Mouse (Mus musculus): ENCODE results near the gene Fbrs. TPM values are rescaled to one million over a fixed set of nuclear protein-coding genes. Genes with fewer than 3 reads are reported as not detected.
A peak's percentile ranks its signal among the peaks of the same experiment; 100 is the strongest.

The Fbrs gene
- polyA plus RNA-seq, 1 experiment from 2014 or later: 9.1 TPM

DNA sequence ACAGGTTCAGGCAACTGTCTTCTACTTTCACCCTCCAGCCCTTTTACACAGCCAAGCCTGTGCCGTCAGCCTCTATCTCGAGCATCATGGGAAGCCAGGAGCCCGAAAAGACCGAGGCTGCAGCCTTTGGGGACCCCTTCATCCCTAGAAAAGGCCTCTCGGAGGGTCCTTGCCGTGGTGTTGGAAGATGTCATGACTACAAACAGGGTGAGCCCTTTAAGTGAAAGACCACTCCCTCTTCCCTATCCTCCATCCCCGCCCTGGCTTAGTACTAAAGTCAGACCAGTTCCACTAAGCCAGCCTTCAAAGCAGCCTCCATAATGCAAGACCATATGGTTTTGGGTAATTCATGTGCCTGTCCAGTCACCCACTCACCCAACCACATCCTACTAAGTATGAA is 6.9 kb upstream of the Fbrs start:
- H3K27ac ChIP-seq (ENCODE audit: low read length): peak overlapping the region; percentile 97
- peaks cover 21% of the 10 kb centered on the region for H3K36me3 ChIP-seq (ENCODE audit: control insufficient read depth, insufficient read depth, low read length)
- no peaks in the 10 kb centered on the region for H3K9me3 ChIP-seq (replicated peaks; ENCODE audit: control insufficient read depth, low read length, poor library complexity, severe bottlenecking)
- peak overlapping the region; percentile 94 for H3K4me2 ChIP-seq (ENCODE audit: low read length)
- ATAC-seq: no peak
- H3K27me3 ChIP-seq (ENCODE audit: control insufficient read depth, insufficient read depth, low read depth, low read length): no peaks in the 10 kb centered on the region
- H3K4me3 ChIP-seq (ENCODE audit: low read depth, low read length): peak overlapping the region; percentile 72
- peaks cover 23% of the 10 kb centered on the region for H3K4me1 ChIP-seq (ENCODE audit: control insufficient read depth, insufficient read depth, low read length)
- H3K9ac ChIP-seq (ENCODE audit: low read depth, low read length): peak overlapping the region; percentile 90
- 3% methylated on average over 7 of the region's 7 CpGs for WGBS

DNA sequence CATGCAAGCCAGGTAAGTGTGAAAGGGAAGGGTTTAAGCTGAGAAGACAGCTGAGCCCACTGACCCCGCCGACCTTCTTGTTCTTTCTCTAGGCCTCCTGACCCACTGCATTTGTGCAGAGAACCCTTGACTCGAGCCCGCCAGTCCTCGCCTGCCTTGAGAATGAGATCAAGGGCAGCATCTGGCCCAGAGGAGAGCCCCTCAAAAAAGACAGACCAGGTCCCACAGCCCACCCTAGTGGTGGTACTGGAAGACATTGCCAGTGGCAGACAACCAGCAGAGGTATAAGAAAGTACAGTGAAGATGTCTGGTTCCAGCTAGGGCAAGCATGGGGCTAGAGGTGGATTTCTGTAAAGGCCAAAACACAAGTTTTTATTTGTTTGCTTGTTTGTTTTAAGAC is 5.3 kb upstream of the Fbrs start:
- no peak overlapping the region for H3K4me3 ChIP-seq (ENCODE audit: low read depth, low read length)
- WGBS: 75% methylated on average over 5 of the region's 5 CpGs
- H3K27ac ChIP-seq (ENCODE audit: low read length): no peak overlapping the region
- no peaks in the 10 kb centered on the region for H3K27me3 ChIP-seq (ENCODE audit: control insufficient read depth, insufficient read depth, low read depth, low read length)
- H3K36me3 ChIP-seq (ENCODE audit: control insufficient read depth, insufficient read depth, low read length): peaks cover 21% of the 10 kb centered on the region
- no peaks in the 10 kb centered on the region for H3K9me3 ChIP-seq (replicated peaks; ENCODE audit: control insufficient read depth, low read length, poor library complexity, severe bottlenecking)
- H3K9ac ChIP-seq (ENCODE audit: low read depth, low read length): no peak overlapping the region
- no peak for ATAC-seq
- H3K4me1 ChIP-seq (ENCODE audit: control insufficient read depth, insufficient read depth, low read length): peaks cover 27% of the 10 kb centered on the region
- no peak overlapping the region for H3K4me2 ChIP-seq (ENCODE audit: low read length)

DNA sequence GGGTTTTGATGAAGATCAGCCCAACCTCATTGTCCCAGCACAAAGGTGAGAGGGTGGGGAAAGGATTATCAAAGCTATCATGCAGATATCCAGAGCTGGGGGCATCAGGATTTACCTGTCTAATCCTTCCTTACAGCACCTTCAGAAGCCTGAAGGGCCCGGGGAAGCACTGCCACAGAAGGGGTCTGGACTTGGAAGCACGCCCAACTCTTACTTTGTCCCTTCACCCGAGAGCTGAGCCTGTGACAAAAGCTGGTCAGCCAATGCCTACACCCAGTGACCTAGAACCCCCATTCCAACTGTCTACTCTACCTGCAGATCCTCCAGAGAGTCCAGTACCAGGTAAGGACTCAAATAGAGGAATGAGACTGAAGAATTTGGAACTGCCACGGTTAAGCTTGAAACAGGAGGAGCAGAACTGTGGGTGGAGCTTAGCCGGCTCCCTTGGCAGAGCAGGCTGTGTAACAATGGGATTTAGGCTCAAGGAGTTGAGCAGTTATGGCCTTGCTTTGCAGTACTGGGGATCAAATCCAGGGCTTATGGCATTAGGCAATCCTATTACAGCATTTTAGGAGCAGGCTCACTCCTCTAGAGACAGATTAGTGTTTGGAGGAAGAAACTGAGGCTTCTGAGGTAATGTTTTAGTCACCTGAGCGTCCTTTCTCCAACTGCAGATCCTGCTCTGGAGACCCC is 4.5 kb upstream of the Fbrs start:
- Histone ChIP-seq H3K36me3 (ENCODE audit: control insufficient read depth, insufficient read depth, low read length) (peaks cover 21% of the 10 kb centered on the region), H3K4me3 (ENCODE audit: low read depth, low read length) (no peak overlapping the region), H3K4me1 (ENCODE audit: control insufficient read depth, insufficient read depth, low read length) (peaks cover 23% of the 10 kb centered on the region), H3K27ac (ENCODE audit: low read length) (no peak overlapping the region), H3K9me3 (replicated peaks; ENCODE audit: control insufficient read depth, low read length, poor library complexity, severe bottlenecking) (no peaks in the 10 kb centered on the region), H3K27me3 (ENCODE audit: control insufficient read depth, insufficient read depth, low read depth, low read length) (no peaks in the 10 kb centered on the region), H3K4me2 (ENCODE audit: low read length) (no peak overlapping the region), H3K9ac (ENCODE audit: low read depth, low read length) (no peak overlapping the region)
- no peak for ATAC-seq
- WGBS: 80% methylated on average over 6 of the region's 6 CpGs

DNA sequence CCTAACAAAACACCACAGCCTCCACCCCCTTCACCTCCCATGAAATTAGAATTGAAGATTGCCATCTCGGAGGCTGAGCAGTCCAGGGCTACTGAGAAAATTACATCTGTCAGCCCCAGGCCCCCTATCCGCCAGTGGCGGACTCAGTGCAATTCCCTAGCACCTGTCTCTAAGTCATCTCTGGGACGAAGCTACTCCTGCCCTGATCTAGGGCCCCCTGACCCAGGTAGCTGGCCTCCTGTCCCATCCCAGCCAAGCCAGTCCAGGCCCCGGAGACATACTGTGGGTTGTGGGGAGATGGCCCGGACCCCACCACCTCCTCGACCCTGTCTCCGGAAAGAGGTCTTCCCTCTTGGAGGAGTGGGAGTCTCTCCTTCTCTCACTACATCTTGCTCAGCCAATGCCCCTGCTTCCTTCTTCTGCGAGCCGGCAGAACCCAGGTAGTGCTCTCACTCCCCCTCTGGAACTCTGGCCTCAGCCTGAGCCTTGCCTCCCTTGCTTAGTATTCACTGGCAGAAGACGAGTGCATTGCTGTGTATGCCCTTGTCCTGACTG is 3.7 kb upstream of the Fbrs start:
- H3K4me2 ChIP-seq (ENCODE audit: low read length): no peak overlapping the region
- H3K4me3 ChIP-seq (ENCODE audit: low read depth, low read length): no peak overlapping the region
- no peaks in the 10 kb centered on the region for H3K9me3 ChIP-seq (replicated peaks; ENCODE audit: control insufficient read depth, low read length, poor library complexity, severe bottlenecking)
- 97% methylated on average over 11 of the region's 11 CpGs for WGBS
- H3K27ac ChIP-seq (ENCODE audit: low read length): no peak overlapping the region
- H3K4me1 ChIP-seq (ENCODE audit: control insufficient read depth, insufficient read depth, low read length): peaks cover 22% of the 10 kb centered on the region
- H3K27me3 ChIP-seq (ENCODE audit: control insufficient read depth, insufficient read depth, low read depth, low read length): no peaks in the 10 kb centered on the region
- peaks cover 21% of the 10 kb centered on the region for H3K36me3 ChIP-seq (ENCODE audit: control insufficient read depth, insufficient read depth, low read length)
- H3K9ac ChIP-seq (ENCODE audit: low read depth, low read length): no peak overlapping the region
- ATAC-seq: no peak

DNA sequence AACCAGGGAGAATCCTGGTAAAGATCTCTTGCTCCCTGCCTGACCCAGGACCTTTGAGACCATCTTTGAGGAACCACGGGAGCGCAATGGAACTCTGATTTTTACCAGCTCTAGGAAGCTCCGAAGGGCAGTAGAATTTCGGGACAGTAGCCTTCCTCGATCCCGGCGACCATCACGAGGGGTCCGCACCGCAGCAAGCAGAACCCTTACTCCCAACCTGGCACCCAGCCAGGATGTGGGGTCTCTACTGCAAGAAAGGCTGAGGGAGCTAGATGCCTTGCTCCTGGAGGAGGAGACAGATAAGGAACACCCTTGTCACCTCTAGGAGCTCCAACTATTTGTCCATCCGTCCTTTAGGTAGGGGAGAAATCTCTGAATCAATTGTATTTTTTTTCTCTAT is 2.7 kb upstream of the Fbrs start:
- Histone ChIP-seq H3K36me3 (ENCODE audit: control insufficient read depth, insufficient read depth, low read length) (peaks cover 21% of the 10 kb centered on the region), H3K27me3 (ENCODE audit: control insufficient read depth, insufficient read depth, low read depth, low read length) (no peaks in the 10 kb centered on the region), H3K9ac (ENCODE audit: low read depth, low read length) (no peak overlapping the region), H3K4me1 (ENCODE audit: control insufficient read depth, insufficient read depth, low read length) (peaks cover 33% of the 10 kb centered on the region), H3K9me3 (replicated peaks; ENCODE audit: control insufficient read depth, low read length, poor library complexity, severe bottlenecking) (no peaks in the 10 kb centered on the region), H3K27ac (ENCODE audit: low read length) (no peak overlapping the region), H3K4me2 (ENCODE audit: low read length) (no peak overlapping the region), H3K4me3 (ENCODE audit: low read depth, low read length) (no peak overlapping the region)
- ATAC-seq: no peak
- WGBS: 94% methylated on average over 11 of the region's 11 CpGs

DNA sequence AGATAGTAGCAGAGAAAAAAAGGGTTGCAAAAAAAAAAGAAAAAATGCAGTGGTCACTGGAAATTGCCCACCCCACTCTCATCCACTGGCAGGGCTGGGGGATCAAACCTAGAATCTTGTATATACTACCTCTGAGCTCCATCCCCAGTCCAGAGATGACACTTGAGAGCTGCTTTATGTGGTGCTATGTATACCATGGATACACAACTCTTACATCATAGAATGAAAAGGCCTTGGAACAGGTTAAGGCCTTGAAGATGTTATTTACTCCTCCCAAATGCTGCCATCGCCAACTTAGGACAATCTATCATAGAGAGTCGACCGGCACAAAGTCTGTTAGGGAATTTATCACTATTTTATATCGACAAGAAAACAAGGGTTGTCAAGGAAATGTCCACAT is 2.1 kb upstream of the Fbrs start:
- Histone ChIP-seq H3K4me3 (ENCODE audit: low read depth, low read length) (peak overlapping the region; percentile 76; the same call in 1 of the 2 replicates), H3K9me3 (replicated peaks; ENCODE audit: control insufficient read depth, low read length, poor library complexity, severe bottlenecking) (no peaks in the 10 kb centered on the region), H3K9ac (ENCODE audit: low read depth, low read length) (0 out of 2 replicates have a peak overlapping the region, but pooled peaks have one; percentile 36), H3K36me3 (ENCODE audit: control insufficient read depth, insufficient read depth, low read length) (peaks cover 21% of the 10 kb centered on the region), H3K4me2 (ENCODE audit: low read length) (peak overlapping the region; percentile 69), H3K4me1 (ENCODE audit: control insufficient read depth, insufficient read depth, low read length) (peaks cover 33% of the 10 kb centered on the region), H3K27me3 (ENCODE audit: control insufficient read depth, insufficient read depth, low read depth, low read length) (no peaks in the 10 kb centered on the region), H3K27ac (ENCODE audit: low read length) (peak overlapping the region; percentile 92)
- ATAC-seq: no peak
- WGBS: 89% methylated on average over 4 of the region's 4 CpGs

DNA sequence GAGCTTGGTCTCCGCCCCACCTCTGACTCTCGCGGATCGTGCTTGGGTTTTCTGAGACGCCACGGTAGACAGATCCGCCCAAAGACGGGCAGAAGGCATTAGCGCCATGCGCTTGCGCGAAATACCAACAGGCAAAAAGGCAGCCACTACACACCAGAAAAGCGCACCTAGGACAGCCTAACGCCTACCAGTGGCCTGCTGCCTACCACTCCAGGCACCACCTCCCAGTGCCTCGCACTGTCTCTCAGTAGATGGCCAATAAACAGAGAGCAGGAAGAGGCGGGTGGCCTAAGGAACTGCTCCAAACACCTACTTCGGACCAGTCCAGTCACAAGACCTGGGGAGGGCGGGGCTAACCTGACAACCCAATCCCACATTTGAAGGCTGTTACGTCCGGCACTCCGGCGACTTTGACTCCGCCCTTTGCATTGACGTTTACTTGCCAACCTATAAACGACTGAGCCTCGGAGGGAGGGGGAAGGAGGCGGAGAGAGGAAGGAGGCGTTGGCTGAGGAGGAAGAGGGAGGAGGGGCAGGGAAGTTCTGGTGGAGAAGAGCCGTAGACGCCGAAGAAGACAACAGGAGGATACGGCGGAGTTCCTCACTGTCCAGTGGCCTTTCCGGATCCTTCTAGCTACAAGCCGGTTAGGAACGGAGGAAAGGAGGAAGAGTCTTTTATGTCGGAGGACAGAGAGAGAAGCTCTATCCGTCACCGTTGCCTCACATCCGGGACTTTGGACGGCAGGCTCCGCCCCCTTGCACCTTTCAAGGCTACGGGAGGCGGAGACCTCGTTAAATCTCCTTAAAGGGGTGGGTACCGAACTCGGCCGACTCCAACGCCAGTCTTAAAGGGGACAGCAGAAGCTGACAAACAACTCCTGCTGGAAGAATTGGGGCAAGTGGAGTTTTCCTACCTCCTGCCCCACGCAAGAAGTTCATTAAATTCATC is 1.0 kb upstream of the Fbrs start:
- peak overlapping the region; percentile 79 for H3K4me2 ChIP-seq (ENCODE audit: low read length)
- ATAC-seq: peak; percentile 93
- H3K4me3 ChIP-seq (ENCODE audit: low read depth, low read length): peak overlapping the region; percentile 76
- under 1% methylated on average over 50 of the region's 50 CpGs for WGBS
- no peaks in the 10 kb centered on the region for H3K27me3 ChIP-seq (ENCODE audit: control insufficient read depth, insufficient read depth, low read depth, low read length)
- H3K27ac ChIP-seq (ENCODE audit: low read length): peak overlapping the region; percentile 92
- no peaks in the 10 kb centered on the region for H3K9me3 ChIP-seq (replicated peaks; ENCODE audit: control insufficient read depth, low read length, poor library complexity, severe bottlenecking)
- peaks cover 22% of the 10 kb centered on the region for H3K36me3 ChIP-seq (ENCODE audit: control insufficient read depth, insufficient read depth, low read length)
- peak overlapping the region; percentile 88 for H3K9ac ChIP-seq (ENCODE audit: low read depth, low read length)
- peaks cover 24% of the 10 kb centered on the region for H3K4me1 ChIP-seq (ENCODE audit: control insufficient read depth, insufficient read depth, low read length)

DNA sequence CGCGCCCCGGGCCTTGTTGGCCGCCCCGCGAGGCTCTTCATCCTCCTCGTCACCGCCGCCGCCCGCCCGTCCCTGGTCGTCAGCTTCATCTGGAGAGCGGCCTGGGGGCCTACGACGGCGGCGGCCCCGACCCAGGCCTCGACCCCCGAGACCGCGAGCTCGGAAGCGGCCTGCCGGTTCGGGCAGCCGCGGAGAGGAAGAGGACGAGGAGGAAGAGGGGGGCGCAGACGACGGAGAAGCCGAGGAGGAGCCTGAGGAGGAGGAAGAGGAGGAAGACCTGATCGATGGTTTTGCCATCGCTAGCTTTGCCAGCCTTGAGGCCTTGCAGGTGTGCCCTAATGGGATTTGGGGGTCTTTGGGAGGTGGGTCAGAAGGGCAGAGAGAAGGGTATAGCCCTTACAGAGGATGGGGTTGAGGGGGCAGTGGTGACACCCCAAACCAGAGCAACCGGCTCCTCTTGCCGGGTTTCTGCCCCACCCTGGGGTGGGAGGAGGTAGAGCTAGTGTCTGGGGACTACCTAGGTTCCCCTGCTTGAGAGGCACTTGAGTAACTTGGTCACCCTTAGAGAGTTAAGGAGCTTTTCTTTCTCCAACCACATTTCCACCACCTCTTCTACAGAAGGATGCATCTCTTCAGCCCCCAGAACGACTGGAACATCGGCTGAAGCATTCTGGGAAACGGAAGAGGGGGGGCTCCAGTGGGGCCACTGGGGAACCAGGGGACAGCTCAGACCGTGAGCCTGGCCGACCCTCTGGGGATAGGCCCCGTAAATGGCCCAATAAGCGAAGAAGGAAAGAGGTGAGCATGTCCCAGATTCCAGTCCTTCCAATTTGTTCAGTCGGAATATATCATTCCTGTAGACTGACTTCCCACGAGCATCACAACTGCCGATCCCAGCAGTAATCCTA is 573 bp downstream of the Fbrs start:
- no peaks in the 10 kb centered on the region for H3K27me3 ChIP-seq (ENCODE audit: control insufficient read depth, insufficient read depth, low read depth, low read length)
- H3K4me3 ChIP-seq (ENCODE audit: low read depth, low read length): peak overlapping the region; percentile 76
- H3K36me3 ChIP-seq (ENCODE audit: control insufficient read depth, insufficient read depth, low read length): peaks cover 23% of the 10 kb centered on the region
- peak overlapping the region; percentile 92 for H3K27ac ChIP-seq (ENCODE audit: low read length)
- H3K9me3 ChIP-seq (replicated peaks; ENCODE audit: control insufficient read depth, low read length, poor library complexity, severe bottlenecking): no peaks in the 10 kb centered on the region
- no peak for ATAC-seq
- WGBS: 4% methylated on average over 41 of the region's 48 CpGs
- H3K4me2 ChIP-seq (ENCODE audit: low read length): peak overlapping the region; percentile 79
- peaks cover 27% of the 10 kb centered on the region for H3K4me1 ChIP-seq (ENCODE audit: control insufficient read depth, insufficient read depth, low read length)
- H3K9ac ChIP-seq (ENCODE audit: low read depth, low read length): peak overlapping the region; percentile 88

Measured in midbrain, embryonic 16.5 days (tissue).